14 mouse cellular contexts compared by ENCODE assay signal in the genomic region with DNA sequence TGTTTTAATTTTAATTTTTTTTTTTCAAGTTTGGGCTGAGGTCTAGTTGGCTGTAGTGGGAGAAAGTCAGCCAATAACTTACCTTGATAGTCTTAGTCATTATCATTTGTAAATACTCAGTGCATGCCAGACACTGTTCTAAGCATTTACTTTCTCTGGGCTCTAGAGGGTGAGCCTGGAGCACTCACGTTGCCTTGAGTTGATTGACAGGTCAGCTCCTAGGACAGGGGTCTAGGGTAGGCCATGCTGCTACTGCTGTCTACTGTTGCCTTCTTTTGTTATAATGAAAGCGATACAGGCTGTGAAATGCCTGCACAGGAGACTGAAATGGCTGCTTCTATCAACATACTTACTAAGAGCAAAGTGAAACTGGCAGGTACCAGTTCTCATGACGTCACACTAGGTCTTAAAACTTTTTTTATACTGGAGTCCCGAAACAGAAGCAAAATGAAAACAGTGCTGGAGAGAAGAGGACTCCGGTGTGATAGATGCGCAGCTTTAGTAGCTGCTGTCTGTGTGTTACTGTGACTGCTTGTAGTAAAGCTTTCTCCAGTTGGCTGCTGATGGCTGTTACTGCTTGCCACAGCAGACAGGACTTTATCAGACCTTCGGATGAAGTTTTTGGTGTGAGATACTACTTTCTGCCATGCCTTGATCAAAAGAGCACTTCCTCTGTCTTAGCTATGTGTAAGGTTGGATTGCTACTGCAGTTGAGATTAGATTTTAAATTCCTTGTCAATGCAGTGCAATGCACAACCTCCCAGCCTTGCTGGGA.
DNase-seq lines count a peak whose midpoint lies in the region; ATAC-seq and TF ChIP-seq lines count a peak whose summit lies in the region.
"Had no signal": no experiment of that assay in that cellular context is flagged by ENCODE, and none has a peak within 500 bp of the region (broad histone marks: within the 10 kb centered on the region; RNA-seq: fewer than 3 reads in every experiment).

No protein-coding gene starts in this region.

- peaks cover 26% of the 10 kb centered on the region for H3K4me1 ChIP-seq in heart, embryonic 10.5 days
- peaks cover 10% of the 10 kb centered on the region for H3K4me1 ChIP-seq in liver, adult 2 months (ENCODE audit: control insufficient read depth, insufficient read depth, low read length)
- peaks cover 3% of the 10 kb centered on the region for H3K4me1 ChIP-seq in liver, postnatal 0 days (ENCODE audit: insufficient read depth)
- peaks cover 14% of the 10 kb centered on the region for H3K4me1 ChIP-seq in liver, embryonic 16.5 days (ENCODE audit: control insufficient read depth, low read depth, low read length)
- H3K4me1 ChIP-seq: limb, embryonic 12.5 days had no signal

- DNase-seq in heart, embryonic 10.5 days (ENCODE audit: low spot score) = no peak
- DNase-seq in heart, adult 9 months (ENCODE audit: low spot score in 2 of 2) = no peak
- peak; percentile 39 for DNase-seq in liver, adult 2 months (ENCODE audit: extremely low read depth, low read depth, low spot score)
- DNase-seq in liver, postnatal 0 days = no peak
- DNase-seq in MEL-GATA-1-ER (ENCODE audit: extremely low read depth, low read depth) = peak; percentile 30
- DNase-seq in retina, embryonic 14.5 days (ENCODE audit: low spot score) = no peak
- no peak for DNase-seq in cerebellum, adult 9-11 months
- DNase-seq: adrenal gland, postnatal 14 days; right cerebral cortex, adult 18-20 months; thymus, postnatal 25 days had no signal

- no peaks in the 10 kb centered on the region for H3K27me3 ChIP-seq in heart, embryonic 10.5 days (ENCODE audit: insufficient read depth, poor library complexity, severe bottlenecking)
- no peaks in the 10 kb centered on the region for H3K27me3 ChIP-seq in liver, adult 2 months (ENCODE audit: control insufficient read depth, insufficient read depth, low read length)
- no peaks in the 10 kb centered on the region for H3K27me3 ChIP-seq in liver, postnatal 0 days (ENCODE audit: insufficient read depth, low read length)
- no peaks in the 10 kb centered on the region for H3K27me3 ChIP-seq in liver, embryonic 16.5 days (ENCODE audit: control insufficient read depth, insufficient read depth, low read depth, low read length)
- H3K27me3 ChIP-seq: limb, embryonic 12.5 days; neural tube, embryonic 12.5 days had no signal

- H3K4me2 ChIP-seq in liver, postnatal 0 days (ENCODE audit: low read depth, low read length) = no peak overlapping the region; the same call in 1 of the 2 replicates
- H3K4me2 ChIP-seq in liver, embryonic 16.5 days (ENCODE audit: low read depth, low read length) = peak overlapping the region; percentile 11; the same call in 1 of the 2 replicates
- H3K4me2 ChIP-seq: limb, embryonic 12.5 days; neural tube, embryonic 12.5 days had no signal

- H3K4me3 ChIP-seq in heart, embryonic 10.5 days = no peak overlapping the region
- no peak overlapping the region for H3K4me3 ChIP-seq in liver, adult 2 months (ENCODE audit: insufficient read depth, low read depth, low read length)
- no peak overlapping the region for H3K4me3 ChIP-seq in liver, postnatal 0 days (ENCODE audit: low read depth, low read length)
- H3K4me3 ChIP-seq in liver, embryonic 16.5 days (ENCODE audit: low read depth, low read length) = no peak overlapping the region
- H3K4me3 ChIP-seq: limb, embryonic 12.5 days; midbrain, embryonic 10.5 days; neural tube, embryonic 12.5 days had no signal

- peaks cover 17% of the 10 kb centered on the region; the same call in 1 of the 2 replicates for H3K79me2 ChIP-seq in liver, adult 2 months (ENCODE audit: control insufficient read depth, insufficient read depth, low read length)

- TF ChIP-seq POLR2A in liver, adult 2 months (IDR thresholded peaks at IDR 0.05; ENCODE audit: extremely low read depth, insufficient read depth, low read length) = no peak

- no peaks in the 10 kb centered on the region for H3K9me3 ChIP-seq in heart, embryonic 10.5 days
- H3K9me3 ChIP-seq in liver, postnatal 0 days (ENCODE audit: low read length) = no peaks in the 10 kb centered on the region
- no peaks in the 10 kb centered on the region for H3K9me3 ChIP-seq in liver, embryonic 16.5 days (replicated peaks; ENCODE audit: control insufficient read depth, low read length)
- H3K9me3 ChIP-seq: limb, embryonic 12.5 days; midbrain, embryonic 10.5 days; neural tube, embryonic 12.5 days had no signal

- no peak for TF ChIP-seq CTCF in liver, adult 2 months (IDR thresholded peaks at IDR 0.05; ENCODE audit: low read depth, low read length)
- TF ChIP-seq CTCF in liver, postnatal 0 days (IDR thresholded peaks at IDR 0.05; ENCODE audit: low read depth) = no peak

- no peak overlapping the region for H3K9ac ChIP-seq in liver, adult 2 months (ENCODE audit: low read depth, low read length)
- no peak overlapping the region for H3K9ac ChIP-seq in liver, postnatal 0 days (replicated peaks)
- no peak overlapping the region for H3K9ac ChIP-seq in liver, embryonic 16.5 days (ENCODE audit: low read depth, low read length)
- H3K9ac ChIP-seq: limb, embryonic 12.5 days; neural tube, embryonic 12.5 days had no signal

- peaks cover 3% of the 10 kb centered on the region; the same call in 1 of the 2 replicates for H3K36me3 ChIP-seq in heart, embryonic 10.5 days
- H3K36me3 ChIP-seq in liver, adult 2 months (ENCODE audit: control insufficient read depth, insufficient read depth, low read length) = no peaks in the 10 kb centered on the region; the same call in 1 of the 2 replicates
- no peaks in the 10 kb centered on the region; the same call in none of the 2 replicates for H3K36me3 ChIP-seq in liver, postnatal 0 days (replicated peaks; ENCODE audit: insufficient read depth, low read length)
- H3K36me3 ChIP-seq in liver, embryonic 16.5 days (ENCODE audit: control insufficient read depth, insufficient read depth) = no peaks in the 10 kb centered on the region
- H3K36me3 ChIP-seq: neural tube, embryonic 12.5 days had no signal

- H3K27ac ChIP-seq in heart, embryonic 10.5 days = 0 out of 2 replicates have a peak overlapping the region, but pooled peaks have one; percentile 25
- peak overlapping the region; percentile 38; the same call in 1 of the 2 replicates for H3K27ac ChIP-seq in liver, adult 2 months (replicated peaks; ENCODE audit: insufficient read depth, low read depth, low read length)
- H3K27ac ChIP-seq in liver, postnatal 0 days (ENCODE audit: low read depth) = no peak overlapping the region; the same call in 1 of the 2 replicates
- no peak overlapping the region for H3K27ac ChIP-seq in liver, embryonic 16.5 days (ENCODE audit: low read length)
- H3K27ac ChIP-seq: limb, embryonic 12.5 days; midbrain, embryonic 10.5 days; neural tube, embryonic 12.5 days had no signal

- no peak for ATAC-seq in liver, postnatal 0 days
- no peak for ATAC-seq in liver, embryonic 16.5 days (ENCODE audit: low read depth)

- no peak for TF ChIP-seq EP300 in liver, postnatal 0 days (IDR thresholded peaks at IDR 0.05; ENCODE audit: low read depth)

- 68% methylated on average over 7 of the region's 7 CpGs for WGBS in heart, embryonic 10.5 days
- WGBS in liver, adult 2 months = 60% methylated on average over 7 of the region's 7 CpGs
- WGBS in liver, postnatal 0 days (ENCODE audit: insufficient replicate concordance) = 57% methylated on average over 7 of the region's 7 CpGs
- WGBS in liver, embryonic 16.5 days (ENCODE audit: insufficient replicate concordance) = 47% methylated on average over 7 of the region's 7 CpGs

Comparison
In these comparisons a context has a peak if more than half of its experiments do, and no peak if none do; other contexts are left out.
1. DNase-seq: peak in liver, adult 2 months (single experiment) and MEL-GATA-1-ER (single experiment); none in heart, embryonic 10.5 days (single experiment), heart, adult 9 months (0 of 2), liver, postnatal 0 days (single experiment), retina, embryonic 14.5 days (single experiment) and cerebellum, adult 9-11 months (single experiment).
2. H3K27ac ChIP-seq: peak in heart, embryonic 10.5 days (single experiment) and liver, adult 2 months (single experiment); none in liver, postnatal 0 days (single experiment) and liver, embryonic 16.5 days (single experiment).